Comparison of ENCODE assay signal across 13 mouse cellular contexts in genomic region chr6:37730500-37731239, GRCm38 (mm10).
DNase-seq lines count a peak whose midpoint lies in the region; ATAC-seq and TF ChIP-seq lines count a peak whose summit lies in the region.
"Had no signal": no experiment of that assay in that cellular context is flagged by ENCODE, and none has a peak within 500 bp of the region (broad histone marks: within the 10 kb centered on the region; RNA-seq: fewer than 3 reads in every experiment).

No protein-coding gene starts in this region.

- H3K9ac ChIP-seq in lung, embryonic 14.5 days, result no peak overlapping the region
- H3K9ac ChIP-seq in limb, embryonic 12.5 days (replicated peaks), result no peak overlapping the region
- H3K9ac ChIP-seq: neural tube, embryonic 13.5 days had no signal

- H3K4me2 ChIP-seq in lung, embryonic 14.5 days, result no peak overlapping the region
- no peak overlapping the region for H3K4me2 ChIP-seq in limb, embryonic 12.5 days
- H3K4me2 ChIP-seq: neural tube, embryonic 13.5 days had no signal

- no peak for ATAC-seq in lung, embryonic 14.5 days (ENCODE audit: insufficient read depth)
- no peak for ATAC-seq in limb, embryonic 12.5 days (ENCODE audit: insufficient number of reproducible peaks, insufficient read depth, low FRiP score, low TSS enrichment, low read depth)

- H3K27me3 ChIP-seq in lung, embryonic 14.5 days (ENCODE audit: insufficient read depth, low read length), result no peaks in the 10 kb centered on the region
- no peaks in the 10 kb centered on the region for H3K27me3 ChIP-seq in kidney, adult 2 months (replicated peaks; ENCODE audit: control insufficient read depth, insufficient read depth, low read length)
- no peaks in the 10 kb centered on the region for H3K27me3 ChIP-seq in limb, embryonic 12.5 days
- H3K27me3 ChIP-seq: neural tube, embryonic 13.5 days had no signal

- no peak overlapping the region for H3K4me3 ChIP-seq in lung, embryonic 14.5 days (ENCODE audit: low read depth, low read length)
- H3K4me3 ChIP-seq in kidney, adult 2 months (ENCODE audit: insufficient read depth, low read depth, low read length), result no peak overlapping the region
- H3K4me3 ChIP-seq in limb, embryonic 12.5 days (replicated peaks), result no peak overlapping the region
- H3K4me3 ChIP-seq: left cerebral cortex, adult 2 months; neural tube, embryonic 13.5 days had no signal

- no peaks in the 10 kb centered on the region for H3K4me1 ChIP-seq in lung, embryonic 14.5 days (ENCODE audit: insufficient read depth)
- H3K4me1 ChIP-seq in kidney, adult 2 months (ENCODE audit: control insufficient read depth, insufficient read depth, low read length), result peaks cover 3% of the 10 kb centered on the region; the same call in 1 of the 2 replicates
- peaks cover 14% of the 10 kb centered on the region for H3K4me1 ChIP-seq in limb, embryonic 12.5 days (replicated peaks)

- peak; percentile 57 for DNase-seq in lung, embryonic 14.5 days
- DNase-seq in lung, postnatal 14 days, result no peak
- DNase-seq in ZHBTc4 (ENCODE audit: low read depth, low spot score), result peak; percentile 69
- DNase-seq in kidney, adult 2 months, result peak; percentile 72
- no peak for DNase-seq in retina, postnatal 1 day
- no peak for DNase-seq in right cerebral cortex, postnatal 25 days
- DNase-seq in spleen, postnatal 36 days (ENCODE audit: low spot score in 2 of 2), result no peak
- DNase-seq: adrenal gland, postnatal 10 days; cerebellum, adult 18-20 months; midbrain, embryonic 14.5 days had no signal

- TF ChIP-seq CTCF in lung, embryonic 14.5 days (IDR thresholded peaks at IDR 0.05; ENCODE audit: low read depth), result no peak
- no peak for TF ChIP-seq CTCF in kidney, adult 2 months (conservative IDR thresholded peaks at IDR 0.05; ENCODE audit: insufficient read depth, insufficient read length, low read depth, low read length)

- H3K36me3 ChIP-seq in lung, embryonic 14.5 days (ENCODE audit: insufficient read depth), result no peaks in the 10 kb centered on the region
- no peaks in the 10 kb centered on the region for H3K36me3 ChIP-seq in kidney, adult 2 months (ENCODE audit: control insufficient read depth, insufficient read depth, low read length)
- no peaks in the 10 kb centered on the region for H3K36me3 ChIP-seq in limb, embryonic 12.5 days
- H3K36me3 ChIP-seq: neural tube, embryonic 13.5 days had no signal

- WGBS in lung, embryonic 14.5 days, result 67% methylated on average over 8 of the region's 8 CpGs
- WGBS in kidney, adult 2 months, result 60% methylated on average over 8 of the region's 8 CpGs
- 48% methylated on average over 8 of the region's 8 CpGs for WGBS in limb, embryonic 12.5 days

- H3K9me3 ChIP-seq in lung, embryonic 14.5 days (ENCODE audit: low read depth, low read length), result no peaks in the 10 kb centered on the region
- H3K9me3 ChIP-seq in limb, embryonic 12.5 days, result no peaks in the 10 kb centered on the region
- H3K9me3 ChIP-seq: neural tube, embryonic 13.5 days had no signal

- H3K27ac ChIP-seq in lung, embryonic 14.5 days (ENCODE audit: low read depth), result no peak overlapping the region
- H3K27ac ChIP-seq in kidney, adult 2 months (ENCODE audit: insufficient read depth, low read depth, low read length), result peak overlapping the region; percentile 27; the same call in 1 of the 2 replicates
- peak overlapping the region; percentile 57 for H3K27ac ChIP-seq in limb, embryonic 12.5 days
- H3K27ac ChIP-seq: left cerebral cortex, adult 2 months; neural tube, embryonic 13.5 days had no signal

- no peak for TF ChIP-seq POLR2A in kidney, adult 2 months (IDR thresholded peaks at IDR 0.05; ENCODE audit: low read depth, low read length)

Comparison
In these comparisons a context has a peak if more than half of its experiments do, and no peak if none do; other contexts are left out.
1. DNase-seq: peak in lung, embryonic 14.5 days (single experiment), ZHBTc4 (single experiment) and kidney, adult 2 months (single experiment); none in lung, postnatal 14 days (single experiment), retina, postnatal 1 day (single experiment), right cerebral cortex, postnatal 25 days (single experiment) and spleen, postnatal 36 days (0 of 2).